Mouse (Mus musculus): Measurements from ENCODE around the gene Gm18596.

- TF ChIP-seq EP300 (IDR thresholded peaks at IDR 0.05; ENCODE audit: low read depth) (no peak), CTCF (IDR thresholded peaks at IDR 0.05; ENCODE audit: low read depth) (no peak)
Observed at GRCm38 (mm10) chr10:77706326-77706725, 36.1 kb downstream of the Gm18596 start, which contains the start of gene Gm10272.
